Mouse (Mus musculus) intestine, embryonic 14.5 days (tissue): ENCODE data around the gene Med1. TPM values are rescaled to one million over a fixed set of nuclear protein-coding genes. Genes with fewer than 3 reads are reported as not detected.
A peak's percentile ranks its signal among the peaks of the same experiment; 100 is the strongest.
"Not testable (repeated sequence)": the region's sequence is repeated elsewhere in the genome, so short reads cannot be mapped to it uniquely, and the experiment has no call there.

Experiments used
- ATAC-seq: fragments of 200-750 bp; cut with Nextera tagmentation; replicated peaks from 2 replicates; pipeline ENCODE4 v1.8.0; 2017; ENCODE audit warnings: low read depth, moderate number of reproducible peaks, moderate TSS enrichment, moderate library complexity; ENCODE audit not compliant: low FRiP score, low TSS enrichment
- DNase-seq: peaks from one replicate; pipeline ENCODE4 v3.0.0-alpha.2; 2018; ENCODE audit warnings: low spot score
- H3K27ac ChIP-seq: fragments of 300-500 bp; sonication (generic); 2 replicates; pipeline ENCODE4 v1.5.1; 2014; ENCODE audit warnings: low read depth, mild to moderate bottlenecking, control low read depth
- H3K27me3 ChIP-seq: fragments of 300-500 bp; sonication (generic); replicated peaks from 2 replicates; pipeline ENCODE4 v1.6.1; 2014; ENCODE audit warnings: low read length, control low read depth; ENCODE audit not compliant: control insufficient read depth, insufficient read depth
- H3K36me3 ChIP-seq: fragments of 300-500 bp; sonication (generic); 2 replicates; pipeline ENCODE4 v1.6.1; 2014; ENCODE audit warnings: low read length, control low read depth; ENCODE audit not compliant: control insufficient read depth, insufficient read depth
- H3K4me1 ChIP-seq: fragments of 300-500 bp; sonication (generic); replicated peaks from 2 replicates; pipeline ENCODE4 v1.6.1; 2014; ENCODE audit warnings: low read length, control low read depth, mixed read lengths; ENCODE audit not compliant: control insufficient read depth, insufficient read depth
- H3K4me2 ChIP-seq: fragments of 300-500 bp; sonication (generic); 2 replicates; pipeline ENCODE4 v1.6.1; 2014; ENCODE audit warnings: low read length
- H3K4me3 ChIP-seq: fragments of 300-500 bp; sonication (generic); 2 replicates; pipeline ENCODE4 v1.5.1; 2014; ENCODE audit warnings: low read depth, low read length, control low read depth, mixed read lengths
- H3K9ac ChIP-seq: fragments of 300-500 bp; sonication (generic); 2 replicates; pipeline ENCODE4 v1.6.1; 2014; ENCODE audit warnings: mild to moderate bottlenecking, low read length
- H3K9me3 ChIP-seq: fragments of 300-500 bp; sonication (generic); 2 replicates; pipeline ENCODE4 v1.6.1; 2016; ENCODE audit warnings: low read length, control low read depth; ENCODE audit not compliant: control insufficient read depth
- WGBS: fragments of 180-500 bp; shearing (Covaris S2); extraction: QIAGEN DNeasy Blood & Tissue Kit; methylation state at CpG from one replicate; pipeline ENCODE4 v1.1.7; 2014; 5-methylcytosine and 5-hydroxymethylcytosine counted together
- polyA plus RNA-seq: library from polyadenylated mRNA; unstranded; fragments of >200 nt; fragmentation: Nextera tagmentation; extraction: Ambion mirVana; gene quantifications from 2 replicates; pipeline ENCODE4 v1.2.1, GENCODE M21; 2014

Med1 gene
- polyA plus RNA-seq, 1 experiment from 2014 or later, result 57.1 TPM

GRCm38 (mm10) chr11:98203931-98204421, 10.9 kb upstream of the Med1 start:
- Histone ChIP-seq H3K9ac (peak overlapping the region; percentile 99), H3K36me3 (peaks cover 21% of the 10 kb centered on the region), H3K4me2 (peak overlapping the region; percentile 76), H3K4me1 (peaks cover 17% of the 10 kb centered on the region), H3K4me3 (peak overlapping the region; percentile 97), H3K27ac (peak overlapping the region; percentile 100; the same call in 1 of the 2 replicates), H3K9me3 (no peaks in the 10 kb centered on the region), H3K27me3 (no peaks in the 10 kb centered on the region)
- peak; percentile 58 for DNase-seq
- WGBS, result 0% methylated on average over 16 of the region's 16 CpGs
- ATAC-seq, result no peak

- ATAC-seq (peak; percentile 53; the same call in 1 of the 2 replicates), DNase-seq (no peak)
- H3K36me3 ChIP-seq, result peaks cover 16% of the 10 kb centered on the region
- H3K4me2 ChIP-seq, result peak overlapping the region; percentile 76
- WGBS, result under 1% methylated on average over 37 of the region's 37 CpGs
- no peaks in the 10 kb centered on the region for H3K27me3 ChIP-seq
- H3K4me3 ChIP-seq, result peak overlapping the region; percentile 97
- H3K4me1 ChIP-seq, result peaks cover 17% of the 10 kb centered on the region
- no peaks in the 10 kb centered on the region for H3K9me3 ChIP-seq
- peak overlapping the region; percentile 100 for H3K27ac ChIP-seq
- peak overlapping the region; percentile 99 for H3K9ac ChIP-seq
These were observed 10.3 kb upstream of the Med1 start for GRCm38 (mm10) chr11:98203351-98203911.

GRCm38 (mm10) chr11:98202641-98203350, 9.7 kb upstream of the Med1 start, which contains the start of gene Cdk12:
TSS of gene Cdk12 (plus strand) at chr11:98203059.
- peak; percentile 91 for ATAC-seq

GRCm38 (mm10) chr11:98201791-98202640, 8.9 kb upstream of the Med1 start:
- DNase-seq (peak; percentile 74), ATAC-seq (peak; percentile 23)
- Histone ChIP-seq H3K27ac (peak overlapping the region; percentile 100), H3K27me3 (no peaks in the 10 kb centered on the region), H3K4me1 (peaks cover 13% of the 10 kb centered on the region), H3K9me3 (no peaks in the 10 kb centered on the region), H3K9ac (peak overlapping the region; percentile 99), H3K4me3 (peak overlapping the region; percentile 97), H3K4me2 (peak overlapping the region; percentile 84), H3K36me3 (0 out of 2 replicates have a peak, but pooled peaks cover 2% of the 10 kb centered on the region)
- WGBS, result 2% methylated on average over 27 of the region's 27 CpGs

More at GRCm38 (mm10) chr11:98202641-98203350, 9.7 kb upstream of the Med1 start, which contains the start of gene Cdk12:
- H3K4me3 ChIP-seq, result peak within 1 kb of the TSS; percentile 97
- H3K4me1 ChIP-seq, result peaks cover 17% of the 10 kb centered on the region
- H3K36me3 ChIP-seq, result peaks cover 9% of the 10 kb centered on the region; the same call in 1 of the 2 replicates
- DNase-seq, result peak; percentile 99
- peak within 1 kb of the TSS; percentile 84 for H3K4me2 ChIP-seq
- H3K27ac ChIP-seq, result peak within 1 kb of the TSS; percentile 100
- no peaks in the 10 kb centered on the region for H3K9me3 ChIP-seq
- peak within 1 kb of the TSS; percentile 99 for H3K9ac ChIP-seq
- WGBS, result under 1% methylated on average over 50 of the region's 63 CpGs
- H3K27me3 ChIP-seq, result no peaks in the 10 kb centered on the region

GRCm38 (mm10) chr11:98190820-98191219, 2.3 kb downstream of the Med1 start:
- Histone ChIP-seq H3K4me2 (no peak overlapping the region), H3K36me3 (peaks cover 35% of the 10 kb centered on the region), H3K27ac (no peak overlapping the region), H3K4me1 (peaks cover 8% of the 10 kb centered on the region), H3K9ac (no peak overlapping the region), H3K27me3 (no peaks in the 10 kb centered on the region), H3K4me3 (no peak overlapping the region), H3K9me3 (no peaks in the 10 kb centered on the region)
- DNase-seq, result no peak
- ATAC-seq, result no peak
- WGBS, result 88% methylated on average over 5 of the region's 5 CpGs

GRCm38 (mm10) chr11:98187640-98188395, 5.3 kb downstream of the Med1 start:
- Histone ChIP-seq H3K4me3 (no peak overlapping the region), H3K9me3 (no peaks in the 10 kb centered on the region), H3K9ac (no peak overlapping the region), H3K4me2 (no peak overlapping the region), H3K27ac (no peak overlapping the region), H3K4me1 (peaks cover 8% of the 10 kb centered on the region), H3K36me3 (peaks cover 57% of the 10 kb centered on the region), H3K27me3 (no peaks in the 10 kb centered on the region)
- DNase-seq, result no peak
- no peak for ATAC-seq
- WGBS, result 91% methylated on average over 9 of the region's 9 CpGs

- not testable (repeated sequence) for H3K9me3 ChIP-seq, H3K4me2 ChIP-seq, H3K4me3 ChIP-seq, DNase-seq, ATAC-seq, H3K27ac ChIP-seq, H3K27me3 ChIP-seq, H3K4me1 ChIP-seq, H3K9ac ChIP-seq
- 95% methylated on average over 3 of the region's 3 CpGs for WGBS
- peaks cover 80% of the 10 kb centered on the region for H3K36me3 ChIP-seq
These were observed 10.9 kb downstream of the Med1 start for GRCm38 (mm10) chr11:98182149-98182548.

GRCm38 (mm10) chr11:98168400-98168799, 24.7 kb downstream of the Med1 start:
- WGBS, result 92% methylated on average over 1 of the region's 1 CpGs
- Histone ChIP-seq H3K9ac (no peak overlapping the region), H3K4me3 (no peak overlapping the region), H3K27me3 (no peaks in the 10 kb centered on the region), H3K27ac (no peak overlapping the region), H3K4me1 (no peaks in the 10 kb centered on the region), H3K4me2 (no peak overlapping the region), H3K36me3 (peaks cover 97% of the 10 kb centered on the region), H3K9me3 (no peaks in the 10 kb centered on the region)
- DNase-seq, result no peak
- no peak for ATAC-seq
